Mouse (Mus musculus) limb, embryonic 14.5 days (tissue): ENCODE results near the gene Fars2. TPM values are rescaled to one million over a fixed set of nuclear protein-coding genes. Genes with fewer than 3 reads are reported as not detected.

ENCODE experiments used
- ATAC-seq: fragments of 200-750 bp; cut with Nextera tagmentation; 2 replicates; pipeline ENCODE4 v1.8.0; 2017; ENCODE audit warnings: low read depth, moderate number of reproducible peaks, moderate TSS enrichment; ENCODE audit not compliant: low FRiP score
- DNase-seq: peaks from one replicate; pipeline ENCODE4 v3.0.0-alpha.2; 2015; ENCODE audit warnings: low spot score
- H3K27ac ChIP-seq: fragments of 300-500 bp; sonication (generic); replicated peaks from 2 replicates; pipeline ENCODE4 v1.5.1; 2014; ENCODE audit warnings: low read depth, mild to moderate bottlenecking, low read length, moderate library complexity, mixed read lengths
- H3K27me3 ChIP-seq: fragments of 300-500 bp; sonication (generic); 2 replicates; pipeline ENCODE4 v1.6.1; 2014; ENCODE audit warnings: low read length, mixed read lengths; ENCODE audit not compliant: control insufficient read depth, insufficient read depth
- H3K36me3 ChIP-seq: fragments of 300-500 bp; sonication (generic); 2 replicates; pipeline ENCODE4 v1.6.1; 2014; ENCODE audit warnings: mild to moderate bottlenecking, low read length, moderate library complexity, mixed read lengths; ENCODE audit not compliant: control insufficient read depth, insufficient read depth
- H3K4me1 ChIP-seq: fragments of 300-500 bp; sonication (generic); 2 replicates; pipeline ENCODE4 v1.6.1; 2014; ENCODE audit warnings: antibody characterized with exemption, low read length, mixed read lengths; ENCODE audit not compliant: control insufficient read depth, insufficient read depth
- H3K4me2 ChIP-seq: fragments of 300-500 bp; sonication (generic); replicated peaks from 2 replicates; pipeline ENCODE4 v1.6.1; 2014; ENCODE audit warnings: low read depth, mild to moderate bottlenecking, low read length, moderate library complexity; ENCODE audit not compliant: severe bottlenecking
- H3K4me3 ChIP-seq: fragments of 300-500 bp; sonication (generic); replicated peaks from 2 replicates; pipeline ENCODE4 v1.5.1; 2014; ENCODE audit warnings: low read length
- H3K9ac ChIP-seq: fragments of 300-500 bp; sonication (generic); 2 replicates; pipeline ENCODE4 v1.6.1; 2014; ENCODE audit warnings: mild to moderate bottlenecking, low read depth, low read length, moderate library complexity; ENCODE audit not compliant: severe bottlenecking
- H3K9me3 ChIP-seq: fragments of 300-500 bp; sonication (generic); 2 replicates; pipeline ENCODE4 v1.6.1; 2016; ENCODE audit warnings: low read length; ENCODE audit not compliant: control insufficient read depth
- POLR2A ChIP-seq: fragments of 200-500 bp; IDR thresholded peaks from 2 replicates; pipeline ENCODE4 v1.8.0; 2012; ENCODE audit warnings: inconsistent platforms, mild to moderate bottlenecking, moderate library complexity, borderline replicate concordance; ENCODE audit not compliant: insufficient read depth, insufficient read length; ENCODE audit errors: extremely low read depth
- WGBS: fragments of 180-500 bp; shearing (Covaris S2); extraction: QIAGEN DNeasy Blood & Tissue Kit; methylation state at CpG from one replicate; pipeline ENCODE4 v1.1.7; 2014; 5-methylcytosine and 5-hydroxymethylcytosine counted together
- polyA plus RNA-seq, 2 experiments: library from polyadenylated mRNA; depleted of rRNA in 1 of 2; stranded (reverse) in 1 of 2; unstranded in 1 of 2; fragments of >200 nt; fragmentation: Nextera tagmentation in 1 of 2; extraction: Ambion mirVana in 1 of 2; gene quantifications; 2 replicates each; pipeline versions ENCODE4 v1.2.1 to v1.2.3; 2012 to 2014

Fars2 gene
- polyA plus RNA-seq, 2 experiments, result 27.6 to 35.2 TPM

- Histone ChIP-seq H3K4me2 (no peak overlapping the region), H3K36me3 (no peaks in the 10 kb centered on the region), H3K4me1 (no peaks in the 10 kb centered on the region), H3K27me3 (no peaks in the 10 kb centered on the region), H3K27ac (no peak overlapping the region), H3K4me3 (no peak overlapping the region), H3K9me3 (no peaks in the 10 kb centered on the region), H3K9ac (no peak overlapping the region)
- ATAC-seq (no peak), DNase-seq (no peak)
- 77% methylated on average over 16 of the region's 16 CpGs for WGBS
- TF ChIP-seq POLR2A, result no peak
Observed at GRCm38 (mm10) chr13:36562447-36563441, 445.5 kb downstream of the Fars2 start.

- H3K4me2 ChIP-seq, result no peak overlapping the region
- no peak for TF ChIP-seq POLR2A
- H3K4me1 ChIP-seq, result no peaks in the 10 kb centered on the region
- WGBS, result 39% methylated on average over 6 of the region's 6 CpGs
- DNase-seq (no peak), ATAC-seq (no peak)
- no peak overlapping the region for H3K4me3 ChIP-seq
- H3K9me3 ChIP-seq, result no peaks in the 10 kb centered on the region
- no peaks in the 10 kb centered on the region for H3K36me3 ChIP-seq
- H3K9ac ChIP-seq, result no peak overlapping the region
- no peak overlapping the region for H3K27ac ChIP-seq
- H3K27me3 ChIP-seq, result no peaks in the 10 kb centered on the region
Observed at GRCm38 (mm10) chr13:36564764-36565315, 447.6 kb downstream of the Fars2 start.

- Histone ChIP-seq H3K4me2 (no peak overlapping the region), H3K36me3 (no peaks in the 10 kb centered on the region), H3K27me3 (no peaks in the 10 kb centered on the region), H3K9ac (no peak overlapping the region), H3K9me3 (no peaks in the 10 kb centered on the region), H3K4me3 (no peak overlapping the region), H3K4me1 (peaks cover 6% of the 10 kb centered on the region; the same call in 1 of the 2 replicates), H3K27ac (no peak overlapping the region)
- ATAC-seq (no peak), DNase-seq (no peak)
- WGBS, result 65% methylated on average over 4 of the region's 4 CpGs
- no peak for TF ChIP-seq POLR2A
Observed at GRCm38 (mm10) chr13:36576781-36577180, 459.6 kb downstream of the Fars2 start.

GRCm38 (mm10) chr13:36577916-36578568 is 460.8 kb downstream of the Fars2 start:
- H3K36me3 ChIP-seq, result no peaks in the 10 kb centered on the region
- H3K4me2 ChIP-seq, result peak overlapping the region; percentile 57
- 0 out of 2 replicates have a peak, but pooled peaks have one; percentile 4 for ATAC-seq
- TF ChIP-seq POLR2A, result no peak
- H3K9me3 ChIP-seq, result no peaks in the 10 kb centered on the region
- H3K9ac ChIP-seq, result no peak overlapping the region
- no peaks in the 10 kb centered on the region for H3K27me3 ChIP-seq
- H3K27ac ChIP-seq, result no peak overlapping the region
- H3K4me1 ChIP-seq, result peaks cover 16% of the 10 kb centered on the region
- no peak for DNase-seq
- 40% methylated on average over 7 of the region's 7 CpGs for WGBS
- peak overlapping the region; percentile 45; the same call in 1 of the 2 replicates for H3K4me3 ChIP-seq
